Mouse (Mus musculus) lung, adult 2 months (tissue): ENCODE results near the gene Cks1brt. TPM values are rescaled to one million over a fixed set of nuclear protein-coding genes. Genes with fewer than 3 reads are reported as not detected.

Experiments used
- DNase-seq: peaks from one replicate; pipeline ENCODE4 v3.0.0; 2022
- H3K4me1 ChIP-seq: fragments of 200-500 bp; 2 replicates; pipeline ENCODE4 v1.6.1; 2011; ENCODE audit warnings: low read length; ENCODE audit not compliant: control insufficient read depth, insufficient read depth
- H3K4me3 ChIP-seq: fragments of 200-500 bp; replicated peaks from 2 replicates; pipeline ENCODE3; 2011; ENCODE audit warnings: low read depth, mild to moderate bottlenecking, control low read depth, low read length; ENCODE audit errors: extremely low read depth
- CTCF ChIP-seq: fragments of 200-500 bp; IDR thresholded peaks from 2 replicates; pipeline ENCODE4 v1.5.1; 2011; ENCODE audit warnings: mild to moderate bottlenecking, low read length, control low read depth; ENCODE audit not compliant: insufficient read depth
- POLR2A ChIP-seq: fragments of 200-500 bp; IDR thresholded peaks from 2 replicates; pipeline ENCODE4 v1.6.1; 2011; ENCODE audit warnings: low read depth, mild to moderate bottlenecking, control low read depth, low read length, borderline replicate concordance; ENCODE audit errors: extremely low read depth
- WGBS: fragments of 180-500 bp; shearing (Covaris S2); methylation state at CpG from one replicate; pipeline ENCODE4 v1.1.7; 2018; 5-methylcytosine and 5-hydroxymethylcytosine counted together
- polyA plus RNA-seq: library from polyadenylated mRNA; depleted of rRNA; stranded (reverse); fragments of >200 nt; gene quantifications from 2 replicates; pipeline ENCODE4 v1.2.3, GENCODE M21; 2012; rRNA removed

The Cks1brt gene
- polyA plus RNA-seq, 1 experiment, result not detected

DNA sequence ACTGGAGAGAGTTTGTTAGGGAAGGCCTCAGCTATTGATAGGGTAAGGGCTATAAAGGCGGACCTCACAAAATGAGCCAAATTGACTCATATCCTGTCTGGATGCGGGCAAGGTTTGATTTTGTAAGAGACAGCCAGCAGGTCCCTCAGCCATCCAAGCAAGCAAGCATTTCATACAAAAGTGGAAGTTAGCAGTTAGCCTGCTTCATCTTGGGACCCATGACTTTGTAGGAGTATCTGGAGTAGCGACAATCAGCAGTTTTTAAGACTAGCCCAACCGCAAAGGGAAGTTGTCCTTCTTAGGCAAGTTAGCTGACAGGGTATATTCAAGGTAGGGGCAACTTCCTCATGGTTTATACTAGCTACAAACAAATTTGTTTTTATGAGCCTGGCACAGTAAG lies 9.2 kb upstream of the Cks1brt start:
- WGBS, result 90% methylated on average over 4 of the region's 4 CpGs
- TF ChIP-seq POLR2A, result no peak
- no peak for TF ChIP-seq CTCF
- no peaks in the 10 kb centered on the region for H3K4me1 ChIP-seq
- no peak for DNase-seq
- no peak overlapping the region for H3K4me3 ChIP-seq

DNA sequence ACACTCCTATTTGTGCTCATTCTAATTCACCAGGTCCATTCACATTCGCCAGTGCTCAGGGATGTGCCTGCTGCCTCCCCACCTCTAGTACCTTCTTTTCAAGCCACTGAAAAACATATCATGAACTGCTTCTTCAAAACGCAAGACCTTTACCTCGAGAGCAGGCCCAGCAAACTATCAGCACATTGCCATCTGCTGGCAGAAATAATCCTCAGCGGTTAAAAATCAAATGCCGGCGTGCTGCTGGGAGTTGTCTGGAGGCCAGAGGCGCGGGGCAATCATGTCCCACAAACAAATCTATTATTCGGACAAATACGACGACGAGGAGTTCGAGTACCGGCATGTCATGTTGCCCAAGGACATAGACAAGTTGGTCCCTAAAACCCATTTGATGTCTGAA lies 19.6 kb downstream of the Cks1brt start:
- Histone ChIP-seq H3K4me1 (no peaks in the 10 kb centered on the region), H3K4me3 (no peak overlapping the region)
- DNase-seq, result peak; percentile 8
- WGBS, result 25% methylated on average over 14 of the region's 14 CpGs
- TF ChIP-seq CTCF, result 0 out of 2 replicates have a peak, but pooled peaks have one; percentile 12
- no peak for TF ChIP-seq POLR2A

DNA sequence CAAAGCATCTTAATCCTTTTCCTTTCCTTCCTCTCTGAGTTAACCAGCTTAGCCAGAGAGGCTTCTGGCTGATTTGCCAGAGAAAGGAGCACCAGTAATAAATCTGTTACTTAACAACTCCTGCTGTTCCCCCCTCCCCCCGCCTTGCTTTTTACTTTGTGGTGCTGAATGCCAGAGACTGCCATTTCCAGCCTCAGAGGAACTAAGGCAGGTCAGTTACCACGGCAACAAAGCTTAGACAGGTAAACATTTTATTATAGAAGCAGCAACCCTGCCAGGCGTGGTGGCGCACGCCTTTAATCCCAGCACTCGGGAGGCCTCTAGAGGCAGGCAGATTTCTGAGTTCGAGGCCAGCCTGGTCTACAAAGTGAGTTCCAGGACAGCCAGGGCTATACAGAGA lies 24.2 kb downstream of the Cks1brt start:
- WGBS, result 74% methylated on average over 7 of the region's 7 CpGs
- H3K4me3 ChIP-seq, result no peak overlapping the region
- no peaks in the 10 kb centered on the region for H3K4me1 ChIP-seq
- no peak for DNase-seq
- TF ChIP-seq CTCF (no peak), POLR2A (no peak)

DNA sequence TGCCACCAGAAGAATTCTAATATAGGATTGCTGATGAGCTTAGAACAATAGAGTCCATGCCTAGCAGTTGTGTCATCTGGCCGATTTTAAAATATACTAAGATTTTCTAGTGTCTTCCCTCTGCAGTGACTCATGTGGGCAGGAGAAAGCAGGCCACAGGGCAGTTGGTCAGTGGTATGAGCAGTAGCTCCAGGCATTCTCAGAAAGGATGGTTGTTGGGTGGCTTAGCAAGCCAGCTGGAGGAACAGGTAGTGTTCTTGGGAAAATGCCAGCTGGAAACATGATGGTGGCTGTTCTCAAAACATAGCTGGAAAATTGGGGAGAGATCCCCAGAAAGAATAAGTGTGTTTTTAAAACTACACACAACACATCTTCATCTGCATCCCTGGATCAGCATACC lies 40.6 kb downstream of the Cks1brt start:
- H3K4me1 ChIP-seq, result no peaks in the 10 kb centered on the region
- 89% methylated on average over 1 of the region's 1 CpGs for WGBS
- TF ChIP-seq CTCF (no peak), POLR2A (no peak)
- H3K4me3 ChIP-seq, result no peak overlapping the region
- no peak for DNase-seq

DNA sequence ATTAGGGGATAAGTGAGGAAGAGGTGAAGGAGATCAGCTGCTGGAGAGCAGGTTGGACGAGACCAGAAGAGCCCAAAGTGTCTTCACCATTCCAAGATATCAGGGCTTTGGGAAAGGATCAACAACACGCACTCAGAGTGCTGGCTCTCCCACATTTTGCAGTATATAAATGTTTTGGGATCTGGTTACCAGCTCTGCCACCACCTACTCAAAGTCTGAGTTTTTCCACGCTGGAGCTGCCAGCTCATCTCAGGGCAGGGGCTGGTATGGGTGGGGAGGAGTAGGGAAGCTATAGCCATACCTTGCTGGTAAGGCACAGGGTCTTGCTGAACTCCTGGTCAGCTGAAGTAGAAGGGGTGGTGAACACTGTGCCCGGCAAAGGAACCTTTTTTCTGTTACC lies 68.5 kb downstream of the Cks1brt start:
- H3K4me1 ChIP-seq, result no peaks in the 10 kb centered on the region; the same call in 1 of the 2 replicates
- WGBS, result 74% methylated on average over 4 of the region's 4 CpGs
- H3K4me3 ChIP-seq, result no peak overlapping the region
- DNase-seq, result no peak
- TF ChIP-seq CTCF (no peak), POLR2A (no peak)

DNA sequence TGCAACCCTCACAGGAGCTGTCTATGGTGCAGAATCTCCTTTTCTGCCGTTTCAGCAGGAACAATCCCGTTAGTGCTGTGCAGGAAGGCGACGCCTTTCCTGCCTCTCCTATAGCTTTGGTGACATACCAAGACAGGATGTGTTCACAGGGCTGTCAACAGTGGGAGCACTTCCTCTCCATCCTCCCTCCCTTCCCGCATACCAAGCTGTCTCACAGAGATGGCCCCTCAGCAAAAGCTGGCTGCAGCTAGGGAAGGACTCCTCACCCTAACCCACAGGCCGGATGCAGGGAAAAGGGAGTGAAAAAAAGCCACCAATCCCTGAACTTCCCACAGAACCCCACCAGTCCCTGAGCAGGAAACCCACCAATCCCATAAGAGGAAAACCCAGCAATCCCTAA lies 69.3 kb downstream of the Cks1brt start:
- no peaks in the 10 kb centered on the region; the same call in 1 of the 2 replicates for H3K4me1 ChIP-seq
- TF ChIP-seq CTCF (no peak), POLR2A (peak; percentile 57; the same call in 1 of the 2 replicates)
- DNase-seq, result no peak
- 22% methylated on average over 6 of the region's 6 CpGs for WGBS
- no peak overlapping the region for H3K4me3 ChIP-seq

Other genes with a start within 250 kb of the Cks1brt start
- gene Klf1, start 250.0 kb upstream of the Cks1brt start, polyA plus RNA-seq, result 0.14 and 0.23 TPM in 2 replicates
- gene Dnase2a, start 243.4 kb upstream of the Cks1brt start, polyA plus RNA-seq, result 19.6 and 26.7 TPM in 2 replicates
- 0.34 and 0.41 TPM in 2 replicates for gene Mast1, start 214.6 kb upstream of the Cks1brt start, polyA plus RNA-seq
- gene Rtbdn, start 204.9 kb upstream of the Cks1brt start, polyA plus RNA-seq, result not detected in 2 replicates
- not detected in 2 replicates for gene Gm49661, start 182.5 kb upstream of the Cks1brt start, polyA plus RNA-seq
- 93.2 and 117 TPM in 2 replicates for gene Prdx2, start 182.3 kb upstream of the Cks1brt start, polyA plus RNA-seq
- gene Rnaseh2a, start 182.2 kb upstream of the Cks1brt start, polyA plus RNA-seq, result 27.4 and 30.4 TPM in 2 replicates
- 80.8 and 125 TPM in 2 replicates for gene Junb, start 173.2 kb upstream of the Cks1brt start, polyA plus RNA-seq
- 9.5 and 10.5 TPM in 2 replicates for gene Hook2, start 161.3 kb upstream of the Cks1brt start, polyA plus RNA-seq
- 0.13 and 0.23 TPM in 2 replicates for gene Best2, start 137.4 kb upstream of the Cks1brt start, polyA plus RNA-seq
- gene Asna1, start 126.6 kb upstream of the Cks1brt start, polyA plus RNA-seq, result 87.2 and 128 TPM in 2 replicates
- 96.9 and 99.1 TPM in 2 replicates for gene Trir, start 125.1 kb upstream of the Cks1brt start, polyA plus RNA-seq
- 49.1 and 68.3 TPM in 2 replicates for gene Tnpo2, start 115.0 kb upstream of the Cks1brt start, polyA plus RNA-seq
- 42.5 and 44.7 TPM in 2 replicates for gene Fbxw9, start 91.9 kb upstream of the Cks1brt start, polyA plus RNA-seq
- not detected in 2 replicates for gene Gm5741, start 83.9 kb upstream of the Cks1brt start, polyA plus RNA-seq
- 45.9 and 49.9 TPM in 2 replicates for gene Dhps, start 80.2 kb upstream of the Cks1brt start, polyA plus RNA-seq
- 97.1 and 120 TPM in 2 replicates for gene Wdr83os, start 71.2 kb upstream of the Cks1brt start, polyA plus RNA-seq
- gene Wdr83, start 70.6 kb upstream of the Cks1brt start, polyA plus RNA-seq, result 21.2 and 33.1 TPM in 2 replicates
- 74.1 and 87.1 TPM in 2 replicates for gene Man2b1, start 68.7 kb upstream of the Cks1brt start, polyA plus RNA-seq
- 0.37 and 0.66 TPM in 2 replicates for gene Zfp791, start 28.8 kb upstream of the Cks1brt start, polyA plus RNA-seq
- not detected in 2 replicates for gene Olfr371, start 74.1 kb downstream of the Cks1brt start, polyA plus RNA-seq
- 10.1 and 11.9 TPM in 2 replicates for gene Orc6, start 147.7 kb downstream of the Cks1brt start, polyA plus RNA-seq
- 11.9 and 19.9 TPM in 2 replicates for gene Vps35, start 147.9 kb downstream of the Cks1brt start, polyA plus RNA-seq
- gene Mylk3, start 234.4 kb downstream of the Cks1brt start, polyA plus RNA-seq, result 2.2 and 7.2 TPM in 2 replicates